ENCODE assay signal across 8 mouse cellular contexts in the genomic region with DNA sequence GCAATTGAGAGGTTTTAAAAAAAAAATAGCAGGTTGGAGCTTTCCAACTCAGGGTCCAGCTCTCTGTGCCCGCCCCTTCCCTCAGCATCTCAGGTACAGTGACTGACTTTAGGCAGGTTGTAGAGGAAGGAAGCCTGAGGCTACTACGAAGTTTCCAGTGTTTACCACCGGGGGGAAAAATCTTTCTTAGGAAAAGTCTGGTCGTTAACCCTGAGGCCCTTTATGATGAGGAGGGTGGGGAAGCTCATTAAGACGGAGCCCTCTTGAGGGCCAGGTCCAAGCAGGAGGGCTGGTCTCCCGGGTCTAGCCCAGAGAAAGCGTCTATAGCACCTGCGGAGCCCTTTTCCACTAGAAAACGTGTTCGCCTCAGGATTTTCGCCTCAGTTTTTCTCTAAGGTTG. TPM values are rescaled to one million over a fixed set of nuclear protein-coding genes. Genes with fewer than 3 reads are reported as not detected.
DNase-seq lines count a peak whose midpoint lies in the region; ATAC-seq and TF ChIP-seq lines count a peak whose summit lies in the region.

No protein-coding gene starts in this region.

- H3K9me3 ChIP-seq in kidney, embryonic 16.5 days (ENCODE audit: low read length): no peaks in the 10 kb centered on the region
- H3K9me3 ChIP-seq in heart, postnatal 0 days (replicated peaks; ENCODE audit: control insufficient read depth, low read length): no peaks in the 10 kb centered on the region

- H3K36me3 ChIP-seq in kidney, embryonic 16.5 days (ENCODE audit: insufficient read depth, low read length): no peaks in the 10 kb centered on the region
- H3K36me3 ChIP-seq in heart, postnatal 0 days (replicated peaks; ENCODE audit: control insufficient read depth, insufficient read depth, low read length): no peaks in the 10 kb centered on the region

- peak overlapping the region; percentile 87 for H3K9ac ChIP-seq in kidney, embryonic 16.5 days (replicated peaks; ENCODE audit: low read length)
- peak overlapping the region; percentile 79 for H3K9ac ChIP-seq in heart, postnatal 0 days (replicated peaks; ENCODE audit: low read depth, low read length)

- TF ChIP-seq CTCF in heart, postnatal 0 days (IDR thresholded peaks at IDR 0.05; ENCODE audit: low read depth): no peak

- TF ChIP-seq EP300 in heart, postnatal 0 days (IDR thresholded peaks at IDR 0.05; ENCODE audit: low read depth): no peak

- ATAC-seq in kidney, embryonic 16.5 days (ENCODE audit: low FRiP score, low TSS enrichment): peak; percentile 35; the same call in 1 of the 2 replicates
- ATAC-seq in heart, postnatal 0 days (ENCODE audit: insufficient read depth, low read depth): no peak

- peak overlapping the region; percentile 96 for H3K27ac ChIP-seq in kidney, embryonic 16.5 days (ENCODE audit: low read length)
- H3K27ac ChIP-seq in heart, postnatal 0 days (ENCODE audit: low read depth): peak overlapping the region; percentile 85

- peak overlapping the region; percentile 87 for H3K4me2 ChIP-seq in kidney, embryonic 16.5 days (replicated peaks; ENCODE audit: low read depth, low read length)
- peak overlapping the region; percentile 95 for H3K4me2 ChIP-seq in heart, postnatal 0 days (ENCODE audit: low read depth, low read length)

- H3K4me3 ChIP-seq in kidney, embryonic 16.5 days (ENCODE audit: low read length): peak overlapping the region; percentile 76
- peak overlapping the region; percentile 88 for H3K4me3 ChIP-seq in heart, postnatal 0 days (ENCODE audit: low read depth, low read length)

- 2% methylated on average over 11 of the region's 11 CpGs for WGBS in kidney, embryonic 16.5 days
- 1% methylated on average over 11 of the region's 11 CpGs for WGBS in heart, postnatal 0 days

- H3K27me3 ChIP-seq in kidney, embryonic 16.5 days (ENCODE audit: insufficient read depth, low read length): no peaks in the 10 kb centered on the region
- H3K27me3 ChIP-seq in heart, postnatal 0 days (ENCODE audit: control insufficient read depth, insufficient read depth, low read length): no peaks in the 10 kb centered on the region

- DNase-seq in kidney, postnatal 4 days: no peak
- DNase-seq in ZHBTc4 (ENCODE audit: low read depth, low spot score): peak; percentile 43
- peak; percentile 15 for DNase-seq in heart, postnatal 0 days (ENCODE audit: low spot score)
- DNase-seq in mesoderm, embryonic 11.5 days (ENCODE audit: low read depth, low spot score): peak; percentile 19
- DNase-seq in adrenal gland, adult 2 months: no peak
- DNase-seq in retina, embryonic 14.5 days (ENCODE audit: low spot score): no peak
- no peak for DNase-seq in thymus, postnatal 0 days (ENCODE audit: low spot score)

- peaks cover 15% of the 10 kb centered on the region for H3K4me1 ChIP-seq in kidney, embryonic 16.5 days (ENCODE audit: insufficient read depth, low read length)
- peaks cover 3% of the 10 kb centered on the region; the same call in 1 of the 2 replicates for H3K4me1 ChIP-seq in heart, postnatal 0 days (ENCODE audit: control insufficient read depth, insufficient read depth)

RNA-seq across cellular contexts. Expression of gene Ssh2, which starts 0.6 kb away (rescaled TPM):
- 7.4 and 9.4 TPM in 2 replicates for polyA plus RNA-seq in kidney, embryonic 16.5 days (2015; fragmentation: Nextera tagmentation; extraction: Ambion mirVana)
- total RNA-seq in heart, postnatal 0 days (2014; rRNA removed; ENCODE audit: low replicate concordance): 60.6 and 61.8 TPM in 2 replicates
- 17.9 and 21.0 TPM in 2 replicates for polyA plus RNA-seq in heart, postnatal 0 days (2015; fragmentation: Nextera tagmentation; extraction: Ambion mirVana)
- total RNA-seq in adrenal gland, adult 2 months (2021): 10 to 100 TPM; 18.3 to 18.9 TPM
- 4.1 and 4.2 TPM in 2 replicates for polyA plus RNA-seq in adrenal gland, adult 2 months (2012; rRNA removed)
- polyA plus RNA-seq in thymus, postnatal 0 days (2015; fragmentation: Nextera tagmentation; extraction: Ambion mirVana): 12.1 and 14.7 TPM in 2 replicates

RNA-seq across cellular contexts. Expression of gene Efcab5, which starts 26.7 kb away (rescaled TPM):
- 0.09 and 0.37 TPM in 2 replicates for polyA plus RNA-seq in kidney, embryonic 16.5 days (2015; fragmentation: Nextera tagmentation; extraction: Ambion mirVana)
- 0.04 and 0.27 TPM in 2 replicates for total RNA-seq in heart, postnatal 0 days (2014; rRNA removed; ENCODE audit: low replicate concordance)
- polyA plus RNA-seq in heart, postnatal 0 days (2015; fragmentation: Nextera tagmentation; extraction: Ambion mirVana): 0.25 and 0.29 TPM in 2 replicates
- under 1 TPM; 0.20 to 0.66 TPM for total RNA-seq in adrenal gland, adult 2 months (2021)
- 0.07 and 0.08 TPM in 2 replicates for polyA plus RNA-seq in adrenal gland, adult 2 months (2012; rRNA removed)
- polyA plus RNA-seq in thymus, postnatal 0 days (2015; fragmentation: Nextera tagmentation; extraction: Ambion mirVana): 0.37 and 0.96 TPM in 2 replicates

Comparison
In these comparisons a context has a peak if more than half of its experiments do, and no peak if none do; other contexts are left out.
1. DNase-seq: peak in ZHBTc4 (single experiment), heart, postnatal 0 days (single experiment) and mesoderm, embryonic 11.5 days (single experiment); none in kidney, postnatal 4 days (0 of 2), adrenal gland, adult 2 months (single experiment), retina, embryonic 14.5 days (single experiment) and thymus, postnatal 0 days (single experiment).